Mouse (Mus musculus): ENCODE measurements around the gene Alms1. TPM values are rescaled to one million over a fixed set of nuclear protein-coding genes. Genes with fewer than 3 reads are reported as not detected.
A peak's percentile ranks its signal among the peaks of the same experiment; 100 is the strongest.
"Not testable (repeated sequence)": the region's sequence is repeated elsewhere in the genome, so short reads cannot be mapped to it uniquely, and the experiment has no call there.

Gene Alms1
- polyA plus RNA-seq, 1 experiment from 2014 or later, result 4.2 TPM

- H3K9ac ChIP-seq, result peak overlapping the region; percentile 81
- no peaks in the 10 kb centered on the region for H3K36me3 ChIP-seq
- no peaks in the 10 kb centered on the region for H3K27me3 ChIP-seq (replicated peaks)
- WGBS, result 29% methylated on average over 4 of the region's 4 CpGs
- peaks cover 16% of the 10 kb centered on the region for H3K4me1 ChIP-seq (replicated peaks)
- no peaks in the 10 kb centered on the region for H3K9me3 ChIP-seq (replicated peaks)
- ATAC-seq (ENCODE audit: insufficient number of reproducible peaks, low FRiP score), result no peak
- peak overlapping the region; percentile 77 for H3K4me3 ChIP-seq
- H3K4me2 ChIP-seq, result peak overlapping the region; percentile 78
- H3K27ac ChIP-seq (ENCODE audit: poor library complexity, severe bottlenecking), result no peak overlapping the region
Measured at GRCm38 (mm10) chr6:85588568-85588967, 1.2 kb downstream of the Alms1 start.

DNA sequence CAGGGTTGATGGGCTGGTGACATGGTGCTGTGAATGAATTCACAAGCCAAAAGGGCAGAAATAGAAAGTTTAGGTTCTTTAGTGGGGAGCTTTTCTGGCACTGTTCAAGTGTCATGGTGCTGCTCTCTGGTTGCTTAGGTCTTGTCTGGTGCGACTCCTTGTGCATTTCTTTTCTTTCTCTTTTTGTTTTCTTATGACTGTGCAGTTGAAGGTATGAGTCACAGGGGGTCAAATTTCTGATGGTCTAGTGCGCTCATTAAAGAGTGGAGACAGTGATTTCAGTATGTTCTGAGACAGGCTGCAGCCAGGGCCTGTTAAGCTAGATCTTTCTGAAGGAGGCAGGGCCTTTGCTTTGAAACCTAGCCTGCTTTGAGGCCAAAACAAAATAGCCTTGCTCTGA is 2.8 kb downstream of the Alms1 start:
- Histone ChIP-seq H3K9ac (no peak overlapping the region), H3K4me2 (no peak overlapping the region), H3K4me3 (no peak overlapping the region), H3K27ac (ENCODE audit: poor library complexity, severe bottlenecking) (no peak overlapping the region), H3K27me3 (replicated peaks) (no peaks in the 10 kb centered on the region), H3K9me3 (replicated peaks) (no peaks in the 10 kb centered on the region), H3K4me1 (replicated peaks) (peaks cover 16% of the 10 kb centered on the region), H3K36me3 (no peaks in the 10 kb centered on the region)
- no peak for ATAC-seq (ENCODE audit: insufficient number of reproducible peaks, low FRiP score)
- WGBS, result 69% methylated on average over 2 of the region's 2 CpGs

DNA sequence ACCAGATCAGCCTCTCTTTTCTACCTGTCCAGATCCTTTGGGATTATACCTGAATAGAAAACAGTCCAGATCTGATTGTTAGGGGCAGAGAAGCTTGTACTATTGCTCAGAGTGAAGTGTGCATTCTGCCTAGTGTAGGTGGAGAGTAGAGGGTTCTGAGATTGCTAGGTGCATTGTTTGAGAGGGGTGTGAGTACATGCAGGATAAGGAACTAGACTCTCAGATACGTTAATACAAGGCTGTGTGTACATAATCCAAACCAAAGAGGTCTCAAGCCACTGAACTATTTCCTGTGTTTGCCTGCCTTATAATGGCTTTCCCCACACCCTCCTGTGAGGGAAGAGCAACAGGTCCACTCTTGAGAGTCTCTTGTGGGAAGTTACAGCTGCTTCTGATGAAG is 12.0 kb downstream of the Alms1 start:
- no peaks in the 10 kb centered on the region for H3K36me3 ChIP-seq
- H3K4me2 ChIP-seq, result no peak overlapping the region
- no peak overlapping the region for H3K9ac ChIP-seq
- no peaks in the 10 kb centered on the region for H3K9me3 ChIP-seq (replicated peaks)
- no peak overlapping the region for H3K27ac ChIP-seq (ENCODE audit: poor library complexity, severe bottlenecking)
- no peaks in the 10 kb centered on the region for H3K4me1 ChIP-seq (replicated peaks)
- ATAC-seq (ENCODE audit: insufficient number of reproducible peaks, low FRiP score), result no peak
- H3K27me3 ChIP-seq (replicated peaks), result no peaks in the 10 kb centered on the region
- 55% methylated on average over 1 of the region's 1 CpGs for WGBS
- H3K4me3 ChIP-seq, result no peak overlapping the region

DNA sequence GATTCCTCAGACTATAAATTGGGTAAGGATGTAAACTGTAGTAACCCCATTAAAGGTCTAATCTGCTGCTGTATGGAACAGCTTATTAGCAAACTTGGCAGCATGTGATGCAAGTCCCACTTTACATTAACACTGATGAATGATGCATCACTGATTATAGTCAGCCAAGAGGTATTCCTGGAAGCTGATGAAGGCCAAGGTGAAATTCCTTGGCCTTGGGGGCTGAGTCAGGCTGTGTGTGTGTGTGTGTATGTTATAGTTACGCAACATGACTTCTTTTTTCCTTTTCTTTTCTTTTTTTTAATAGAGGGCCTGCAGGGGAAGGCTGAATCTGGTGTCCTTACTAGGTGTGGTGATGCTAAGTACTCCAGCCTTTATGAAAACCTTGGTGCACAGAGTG is 23.2 kb downstream of the Alms1 start:
- H3K4me2 ChIP-seq, result no peak overlapping the region
- H3K9ac ChIP-seq, result no peak overlapping the region
- no peak for ATAC-seq (ENCODE audit: insufficient number of reproducible peaks, low FRiP score)
- H3K4me1 ChIP-seq (replicated peaks), result no peaks in the 10 kb centered on the region
- H3K36me3 ChIP-seq, result peaks cover 39% of the 10 kb centered on the region
- no peak overlapping the region for H3K4me3 ChIP-seq
- no peaks in the 10 kb centered on the region for H3K9me3 ChIP-seq (replicated peaks)
- 91% methylated on average over 1 of the region's 1 CpGs for WGBS
- no peak overlapping the region for H3K27ac ChIP-seq (ENCODE audit: poor library complexity, severe bottlenecking)
- H3K27me3 ChIP-seq (replicated peaks), result no peaks in the 10 kb centered on the region

DNA sequence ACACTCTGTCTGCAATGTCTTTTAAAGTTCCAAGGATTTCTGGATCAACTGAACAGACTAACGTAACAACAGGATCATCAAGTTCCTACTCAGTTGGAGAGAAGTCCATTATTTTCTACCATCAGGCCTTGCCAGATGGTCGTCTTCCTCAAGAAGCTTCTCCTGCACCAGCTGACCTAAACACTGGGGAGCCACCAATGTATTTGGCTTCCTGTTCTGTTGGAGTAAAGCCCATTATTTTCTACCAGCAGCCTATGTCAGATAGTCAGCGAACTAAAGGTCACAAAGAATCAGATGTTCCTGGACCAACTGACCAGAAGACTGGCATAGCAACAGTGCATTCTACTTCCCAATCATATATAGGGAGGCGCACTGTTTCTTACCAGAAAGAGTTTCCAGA is 33.5 kb downstream of the Alms1 start:
- 88% methylated on average over 4 of the region's 4 CpGs for WGBS
- no peaks in the 10 kb centered on the region for H3K27me3 ChIP-seq (replicated peaks)
- H3K9ac ChIP-seq, result no peak overlapping the region
- no peak overlapping the region for H3K27ac ChIP-seq (ENCODE audit: poor library complexity, severe bottlenecking)
- no peak overlapping the region for H3K4me3 ChIP-seq
- no peaks in the 10 kb centered on the region for H3K4me1 ChIP-seq (replicated peaks)
- H3K9me3 ChIP-seq (replicated peaks), result no peaks in the 10 kb centered on the region
- no peak overlapping the region for H3K4me2 ChIP-seq
- H3K36me3 ChIP-seq, result peaks cover 62% of the 10 kb centered on the region
- ATAC-seq (ENCODE audit: insufficient number of reproducible peaks, low FRiP score), result no peak

DNA sequence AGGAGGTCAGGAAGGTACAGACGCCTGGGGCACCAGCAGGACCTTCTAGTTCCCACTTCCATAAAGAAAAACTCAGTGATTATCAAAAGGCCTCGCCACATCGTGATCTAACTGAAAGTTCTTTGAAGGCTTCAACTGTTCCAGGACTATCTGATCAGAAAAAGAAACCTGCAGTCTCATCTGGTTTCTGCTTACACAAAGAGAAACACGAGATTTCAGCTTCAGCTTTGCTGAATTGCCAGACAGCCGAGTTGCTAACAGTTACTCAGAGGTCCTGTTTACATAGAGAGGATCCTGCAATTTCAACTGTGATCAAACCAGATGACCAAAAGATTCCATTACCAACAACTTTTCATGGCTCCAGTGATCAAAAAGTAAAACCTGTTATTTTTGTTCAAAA is 34.3 kb downstream of the Alms1 start:
- Histone ChIP-seq H3K36me3 (peaks cover 60% of the 10 kb centered on the region), H3K9ac (no peak overlapping the region), H3K4me1 (replicated peaks) (no peaks in the 10 kb centered on the region), H3K27ac (ENCODE audit: poor library complexity, severe bottlenecking) (no peak overlapping the region), H3K4me2 (no peak overlapping the region), H3K4me3 (no peak overlapping the region), H3K9me3 (replicated peaks) (no peaks in the 10 kb centered on the region), H3K27me3 (replicated peaks) (no peaks in the 10 kb centered on the region)
- ATAC-seq (ENCODE audit: insufficient number of reproducible peaks, low FRiP score), result no peak
- 82% methylated on average over 5 of the region's 5 CpGs for whole genome bisulfite sequencing

DNA sequence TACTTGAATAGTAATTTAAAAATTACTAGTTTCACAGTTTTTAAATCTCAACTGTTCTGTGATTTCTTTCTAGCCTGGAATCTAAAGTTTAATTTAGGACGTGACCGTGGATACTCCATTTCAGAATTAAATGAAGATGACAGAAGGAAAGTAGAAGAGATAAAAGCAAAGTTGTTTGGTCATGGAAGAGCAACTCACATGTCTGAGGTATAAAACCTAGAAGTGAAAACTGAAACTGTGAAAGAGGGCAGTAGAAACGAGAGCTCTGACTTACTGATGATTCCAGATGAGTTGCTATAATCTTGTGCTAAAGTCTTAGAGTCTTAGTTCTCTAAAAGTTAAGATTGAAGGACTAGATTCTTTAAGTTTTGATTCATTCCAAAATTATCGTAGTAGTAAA is 37.2 kb downstream of the Alms1 start:
- Histone ChIP-seq H3K9me3 (replicated peaks) (no peaks in the 10 kb centered on the region), H3K36me3 (peaks cover 66% of the 10 kb centered on the region), H3K4me3 (no peak overlapping the region), H3K4me2 (no peak overlapping the region), H3K4me1 (replicated peaks) (no peaks in the 10 kb centered on the region), H3K27ac (ENCODE audit: poor library complexity, severe bottlenecking) (no peak overlapping the region), H3K27me3 (replicated peaks) (no peaks in the 10 kb centered on the region), H3K9ac (no peak overlapping the region)
- 93% methylated on average over 4 of the region's 4 CpGs for WGBS
- ATAC-seq (ENCODE audit: insufficient number of reproducible peaks, low FRiP score), result no peak

- H3K27ac ChIP-seq (ENCODE audit: poor library complexity, severe bottlenecking), result no peak overlapping the region
- no peak overlapping the region for H3K4me2 ChIP-seq
- no peak overlapping the region for H3K4me3 ChIP-seq
- WGBS, result 72% methylated on average over 8 of the region's 8 CpGs
- H3K27me3 ChIP-seq (replicated peaks), result no peaks in the 10 kb centered on the region
- no peaks in the 10 kb centered on the region for H3K4me1 ChIP-seq (replicated peaks)
- no peaks in the 10 kb centered on the region for H3K9me3 ChIP-seq (replicated peaks)
- no peak overlapping the region for H3K9ac ChIP-seq
- no peak for ATAC-seq (ENCODE audit: insufficient number of reproducible peaks, low FRiP score)
- peaks cover 30% of the 10 kb centered on the region for H3K36me3 ChIP-seq
Measured at GRCm38 (mm10) chr6:85633165-85633564, 45.8 kb downstream of the Alms1 start.

- WGBS, result 85% methylated on average over 2 of the region's 2 CpGs
- no peak overlapping the region for H3K27ac ChIP-seq (ENCODE audit: poor library complexity, severe bottlenecking)
Measured at GRCm38 (mm10) chr6:85653244-85653643, 65.9 kb downstream of the Alms1 start.

DNA sequence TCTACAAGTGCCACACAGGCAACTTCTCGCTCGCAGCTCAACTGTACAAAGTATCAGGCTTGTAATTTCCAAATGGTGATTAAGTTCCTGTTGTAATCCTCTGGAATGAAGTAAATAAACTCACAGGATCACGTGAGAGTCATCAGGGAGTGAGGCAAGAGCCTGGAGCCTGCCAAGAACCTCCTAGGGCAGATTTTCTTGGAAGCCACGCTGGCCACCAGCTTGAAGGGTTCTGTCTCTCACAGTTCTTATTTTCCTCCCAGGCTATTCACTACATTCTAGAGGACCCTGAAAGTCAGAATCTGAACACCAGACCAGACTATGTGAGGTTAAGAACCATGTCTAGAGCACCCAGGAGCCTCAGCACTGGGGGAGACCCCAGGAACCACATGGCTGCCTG is 114.6 kb downstream of the Alms1 start:
- not testable (repeated sequence) for H3K27me3 ChIP-seq (replicated peaks); H3K4me1 ChIP-seq (replicated peaks); H3K9ac ChIP-seq; ATAC-seq (ENCODE audit: insufficient number of reproducible peaks, low FRiP score); H3K4me2 ChIP-seq; H3K27ac ChIP-seq (ENCODE audit: poor library complexity, severe bottlenecking); H3K36me3 ChIP-seq; H3K9me3 ChIP-seq (replicated peaks); H3K4me3 ChIP-seq
- 76% methylated on average over 2 of the region's 4 CpGs for WGBS

More at GRCm38 (mm10) chr6:85653244-85653643, 65.9 kb downstream of the Alms1 start:
- Histone ChIP-seq H3K9ac (no peak overlapping the region), H3K36me3 (peaks cover 22% of the 10 kb centered on the region), H3K4me1 (replicated peaks) (peaks cover 6% of the 10 kb centered on the region; the same call in 1 of the 2 replicates), H3K4me3 (no peak overlapping the region), H3K4me2 (no peak overlapping the region), H3K9me3 (replicated peaks) (no peaks in the 10 kb centered on the region), H3K27me3 (replicated peaks) (no peaks in the 10 kb centered on the region)
- ATAC-seq (ENCODE audit: insufficient number of reproducible peaks, low FRiP score), result no peak

DNA sequence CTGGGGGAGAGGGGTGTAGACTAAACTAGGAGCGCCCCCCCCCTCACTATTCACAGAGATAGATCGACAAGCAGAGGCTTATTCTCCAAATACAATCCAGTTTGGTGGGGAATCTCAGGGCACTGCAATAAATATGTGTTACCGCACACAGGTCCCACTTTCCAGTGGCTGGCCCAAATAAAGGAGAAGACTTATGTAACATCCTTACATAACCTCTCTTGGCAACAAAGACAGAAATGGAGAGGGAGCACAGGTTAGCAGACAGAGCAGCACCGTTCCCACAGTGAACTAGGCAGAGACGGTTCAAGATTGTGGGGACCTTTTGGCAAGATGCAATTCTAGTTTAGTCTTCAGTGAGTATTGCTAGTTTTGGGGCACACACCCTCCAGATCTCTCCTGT is 121.9 kb downstream of the Alms1 start:
- H3K27me3 ChIP-seq (replicated peaks); H3K4me3 ChIP-seq; H3K27ac ChIP-seq (ENCODE audit: poor library complexity, severe bottlenecking); H3K9ac ChIP-seq; H3K9me3 ChIP-seq (replicated peaks); H3K4me1 ChIP-seq (replicated peaks); ATAC-seq (ENCODE audit: insufficient number of reproducible peaks, low FRiP score); H3K36me3 ChIP-seq; H3K4me2 ChIP-seq: not testable (repeated sequence)
- 89% methylated on average over 5 of the region's 5 CpGs for WGBS

GRCm38 (mm10) chr6:85709607-85710006 is 122.3 kb downstream of the Alms1 start:
- ATAC-seq (ENCODE audit: insufficient number of reproducible peaks, low FRiP score); H3K9ac ChIP-seq; H3K4me2 ChIP-seq; H3K4me3 ChIP-seq; H3K36me3 ChIP-seq; H3K4me1 ChIP-seq (replicated peaks); H3K27ac ChIP-seq (ENCODE audit: poor library complexity, severe bottlenecking); H3K27me3 ChIP-seq (replicated peaks); H3K9me3 ChIP-seq (replicated peaks): not testable (repeated sequence)
- WGBS, result 50% methylated on average over 1 of the region's 1 CpGs
